Mouse (Mus musculus) liver, adult 2 months (tissue): Measurements from ENCODE around the gene Macc1.

ENCODE experiments used
- CTCF ChIP-seq: fragments of 200-500 bp; IDR thresholded peaks from 2 replicates; pipeline ENCODE4 v1.5.1; 2011; ENCODE audit warnings: low read depth, low read length, control low read depth
- POLR2A ChIP-seq: fragments of 200-500 bp; IDR thresholded peaks from 2 replicates; pipeline ENCODE4 v1.6.1; 2011; ENCODE audit warnings: low read length, control low read depth; ENCODE audit not compliant: insufficient read depth; ENCODE audit errors: extremely low read depth

GRCm38 (mm10) chr12:119270036-119270435 is 44.0 kb upstream of the Macc1 start:
- no peak for TF ChIP-seq CTCF
- no peak for TF ChIP-seq POLR2A
